ENCODE assay signal across 24 mouse cellular contexts in the genomic region with DNA sequence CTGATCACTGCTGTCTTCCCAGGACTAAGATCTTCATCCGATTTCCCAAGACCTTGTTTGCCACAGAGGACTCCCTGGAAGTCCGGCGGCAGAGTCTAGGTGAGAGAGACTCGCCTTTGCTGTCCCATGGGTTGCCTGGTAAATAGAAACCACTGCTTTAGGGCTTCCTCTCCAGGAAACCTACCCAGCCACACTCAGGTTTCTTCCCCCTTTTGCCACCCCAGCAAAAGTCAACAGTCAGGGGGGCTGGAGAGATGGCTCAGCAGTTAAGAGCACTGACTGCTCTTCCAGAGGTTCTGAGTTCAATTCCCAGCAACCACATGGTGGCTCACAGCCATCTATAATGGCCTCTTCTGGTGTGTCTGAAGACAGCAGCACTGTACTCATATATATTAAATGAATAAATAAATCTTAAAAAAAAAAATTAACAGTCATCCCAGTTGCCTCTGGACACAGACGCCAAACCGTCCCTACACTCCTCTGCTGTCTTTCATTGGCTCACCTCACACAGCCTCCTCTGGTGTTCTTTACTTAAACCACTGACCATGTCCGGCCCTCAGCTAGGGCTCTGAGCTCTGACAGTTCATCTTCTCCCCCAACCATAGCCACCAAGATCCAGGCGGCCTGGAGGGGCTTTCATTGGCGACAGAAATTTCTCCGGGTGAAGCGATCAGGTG.
"Had no signal": no experiment of that assay in that cellular context is flagged by ENCODE, and none has a peak within 500 bp of the region (broad histone marks: within the 10 kb centered on the region; RNA-seq: fewer than 3 reads in every experiment).

No protein-coding gene starts in this region.

- H3K9ac ChIP-seq: liver, embryonic 15.5 days; liver, postnatal 0 days; lung, embryonic 15.5 days; midbrain, embryonic 13.5 days; midbrain, embryonic 15.5 days; neural tube, embryonic 13.5 days; neural tube, embryonic 15.5 days; stomach, embryonic 15.5 days had no signal

- DNase-seq: liver, postnatal 0 days; lung, adult 2 months; lung, postnatal 14 days; lung, postnatal 36 days; retina, postnatal 1 day; right cerebral cortex, adult 18-20 months; right cerebral cortex, postnatal 25 days; right cerebral cortex, postnatal 4 days; spleen, adult 18-20 months; thymus, adult 2 months; thymus, postnatal 25 days; thymus, postnatal 4 days had no signal

- H3K9me3 ChIP-seq: liver, embryonic 15.5 days; lung, embryonic 15.5 days; megakaryocyte, embryonic 14.5 days; midbrain, embryonic 13.5 days; midbrain, embryonic 15.5 days; neural tube, embryonic 13.5 days; neural tube, embryonic 15.5 days; stomach, embryonic 15.5 days had no signal

- H3K4me2 ChIP-seq: liver, embryonic 15.5 days; lung, embryonic 15.5 days; midbrain, embryonic 11.5 days; midbrain, embryonic 13.5 days; midbrain, embryonic 15.5 days; neural tube, embryonic 13.5 days; neural tube, embryonic 15.5 days; stomach, embryonic 15.5 days had no signal

- H3K4me3 ChIP-seq: liver, embryonic 15.5 days; lung, embryonic 15.5 days; midbrain, embryonic 13.5 days; midbrain, embryonic 15.5 days; neural tube, embryonic 13.5 days; neural tube, embryonic 15.5 days; stomach, embryonic 15.5 days had no signal

- H3K27ac ChIP-seq: liver, embryonic 15.5 days; lung, embryonic 15.5 days; macrophage; midbrain, embryonic 13.5 days; midbrain, embryonic 15.5 days; neural tube, embryonic 13.5 days; neural tube, embryonic 15.5 days; stomach, embryonic 15.5 days; stomach, postnatal 0 days had no signal

- H3K27me3 ChIP-seq: liver, embryonic 15.5 days; lung, embryonic 15.5 days; megakaryocyte, embryonic 14.5 days; midbrain, embryonic 13.5 days; midbrain, embryonic 15.5 days; neural tube, embryonic 13.5 days; neural tube, embryonic 15.5 days; stomach, embryonic 15.5 days had no signal

- H3K4me1 ChIP-seq: lung, embryonic 15.5 days; midbrain, embryonic 13.5 days; midbrain, embryonic 15.5 days; neural tube, embryonic 15.5 days; stomach, embryonic 15.5 days had no signal

- ATAC-seq: liver, postnatal 0 days; lung, postnatal 0 days; midbrain, embryonic 13.5 days; midbrain, embryonic 15.5 days had no signal

- H3K36me3 ChIP-seq: midbrain, embryonic 13.5 days; midbrain, embryonic 15.5 days had no signal
